Mouse (Mus musculus) brown adipose tissue, adult 24 weeks (tissue): ENCODE measurements around the gene Med27. TPM values are rescaled to one million over a fixed set of nuclear protein-coding genes. Genes with fewer than 3 reads are reported as not detected.

Experiments
- H3K27ac ChIP-seq: fragments of 200-500 bp; replicated peaks from 2 replicates; pipeline ENCODE4 v1.5.1; 2012; ENCODE audit warnings: low read depth, mild to moderate bottlenecking, low read length
- H3K4me1 ChIP-seq: fragments of 200-500 bp; 2 replicates; pipeline ENCODE4 v1.6.1; 2012; ENCODE audit warnings: low read length, mixed read lengths; ENCODE audit not compliant: control insufficient read depth, insufficient read depth, insufficient read length
- H3K4me3 ChIP-seq: fragments of 200-500 bp; 2 replicates; pipeline ENCODE4 v1.5.1; 2012; ENCODE audit warnings: low read depth, mild to moderate bottlenecking, low read length, moderate library complexity; ENCODE audit not compliant: insufficient read depth
- polyA plus RNA-seq: library from polyadenylated mRNA; stranded (reverse); fragments of >200 nt; gene quantifications from 2 replicates; pipeline ENCODE4 v1.2.4, GENCODE M21; 2012; ENCODE audit not compliant: missing spikeins, insufficient read depth, insufficient read length

Med27 gene
- polyA plus RNA-seq, 1 experiment = 8.2 TPM

DNA sequence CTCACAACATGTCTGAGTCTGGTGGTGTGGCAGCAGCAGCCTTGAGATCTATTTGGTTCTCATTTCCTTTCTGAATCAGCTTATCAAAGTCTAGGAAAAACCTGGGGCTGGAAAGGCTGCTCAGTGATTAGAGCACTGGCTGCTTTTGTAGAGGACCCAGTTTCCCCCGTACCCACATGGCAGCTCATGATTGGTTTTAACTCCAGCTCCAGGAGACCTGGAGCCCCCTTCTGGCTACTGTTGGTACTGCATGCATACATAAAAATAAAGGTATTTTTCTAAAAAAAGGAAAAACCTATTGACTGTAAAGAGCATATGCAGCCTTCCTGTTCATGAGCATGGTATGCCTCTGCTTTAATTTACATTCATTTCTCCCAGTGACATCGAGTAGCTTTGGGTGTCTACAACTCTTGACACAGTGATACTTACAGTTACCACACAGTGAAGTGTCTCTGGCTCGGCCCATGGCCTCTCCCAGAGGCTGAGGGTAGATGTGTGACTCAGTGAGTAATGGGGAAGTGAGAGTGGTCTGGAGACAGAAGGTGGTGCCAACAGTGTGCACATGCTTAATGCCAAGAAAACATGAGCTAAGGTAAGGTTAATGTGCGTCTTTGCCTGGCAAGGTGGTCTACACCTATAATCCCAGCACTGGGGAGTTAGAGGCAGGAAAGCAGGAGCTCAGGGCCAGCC lies 207.5 kb downstream of the Med27 start:
- Histone ChIP-seq H3K27ac (no peak overlapping the region), H3K4me3 (no peak overlapping the region), H3K4me1 (no peaks in the 10 kb centered on the region)

DNA sequence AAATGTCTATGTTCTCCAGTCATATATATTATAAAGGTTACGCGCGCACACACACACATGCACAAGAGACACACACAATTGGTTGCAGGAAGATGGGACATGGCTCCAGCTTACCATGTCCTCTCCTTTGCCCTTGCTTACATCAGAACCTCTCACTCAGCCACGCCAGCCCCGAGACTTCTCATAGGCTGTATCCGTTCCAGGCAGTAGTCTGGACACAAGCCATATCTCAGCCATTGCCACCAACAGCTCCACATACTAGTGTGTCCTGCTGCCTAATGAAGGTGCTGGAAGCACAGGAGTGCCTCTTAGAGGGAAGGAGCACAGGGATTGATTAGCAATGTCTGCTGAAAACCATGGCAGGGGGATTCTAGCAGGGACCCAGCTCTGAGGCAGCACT lies 211.9 kb downstream of the Med27 start:
- Histone ChIP-seq H3K27ac (no peak overlapping the region), H3K4me3 (no peak overlapping the region), H3K4me1 (no peaks in the 10 kb centered on the region)

- Histone ChIP-seq H3K4me3 (no peak overlapping the region), H3K27ac (no peak overlapping the region), H3K4me1 (no peaks in the 10 kb centered on the region)
Measured at GRCm38 (mm10) chr2:29559955-29560354, 213.3 kb downstream of the Med27 start.

DNA sequence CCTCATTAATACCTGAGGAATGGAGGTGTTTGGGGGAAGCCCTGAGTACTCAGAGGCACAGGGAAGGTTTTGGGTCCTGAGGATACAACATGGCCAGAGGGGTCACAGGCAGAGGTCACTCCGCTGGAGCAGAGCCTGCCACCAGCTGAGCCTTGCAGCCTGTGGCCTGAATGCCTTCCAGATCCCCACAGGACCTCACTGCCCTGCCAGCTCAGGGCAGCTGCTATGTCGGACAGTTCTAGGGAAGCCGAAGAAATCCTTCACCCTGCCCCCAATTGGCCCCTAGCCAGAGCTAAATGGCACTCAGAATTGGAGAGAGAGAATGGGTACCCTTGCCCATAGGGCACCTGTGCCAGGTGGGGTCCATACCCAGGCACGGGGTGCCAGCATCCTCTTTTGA lies 214.8 kb downstream of the Med27 start:
- Histone ChIP-seq H3K4me3 (no peak overlapping the region), H3K27ac (no peak overlapping the region), H3K4me1 (no peaks in the 10 kb centered on the region)

GRCm38 (mm10) chr2:29563986-29564385 lies 217.4 kb downstream of the Med27 start:
- no peak overlapping the region for H3K4me3 ChIP-seq
- no peak overlapping the region for H3K27ac ChIP-seq
- H3K4me1 ChIP-seq = no peaks in the 10 kb centered on the region

DNA sequence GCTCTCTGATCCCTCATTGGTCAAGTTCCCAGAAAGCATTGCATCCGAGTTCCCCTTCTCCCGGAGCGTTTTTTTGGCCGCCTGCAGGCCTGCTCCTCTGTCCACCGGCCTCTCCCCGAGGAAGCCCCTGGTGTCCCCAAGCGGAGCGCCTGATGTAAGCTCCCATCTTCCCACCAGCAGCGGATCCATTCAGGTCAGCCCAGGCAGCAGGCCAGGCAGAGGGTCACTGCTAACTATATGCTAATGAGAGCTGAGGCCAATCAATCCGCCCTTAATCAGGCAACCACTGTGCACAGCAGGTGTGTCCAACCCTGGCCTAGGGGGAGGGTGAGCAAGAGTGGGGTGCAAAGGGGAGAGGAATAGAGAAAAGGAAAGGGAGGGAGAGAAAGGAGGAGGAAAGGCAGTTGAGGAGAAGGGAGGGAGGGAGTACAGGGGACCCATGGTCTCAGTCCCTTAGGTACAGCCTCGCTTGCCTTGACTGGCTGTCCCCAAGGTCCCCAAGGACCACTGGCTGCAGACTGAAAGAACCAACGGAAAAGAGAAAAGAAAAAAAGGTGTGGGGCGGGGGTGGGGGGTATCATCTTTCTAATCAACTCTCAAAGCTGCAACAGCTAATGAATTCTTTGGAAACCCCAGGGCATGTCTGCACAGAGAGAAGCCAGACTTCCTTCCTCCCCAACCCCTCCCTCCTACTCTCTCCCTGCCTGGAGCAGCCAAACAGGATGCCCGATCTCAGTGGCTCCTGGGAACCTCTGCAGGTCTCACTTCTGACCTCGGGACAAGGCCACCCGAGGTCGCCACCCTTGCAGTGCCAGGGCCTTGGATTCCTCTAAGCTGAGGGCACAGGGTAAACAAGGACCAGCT lies 219.2 kb downstream of the Med27 start:
- H3K4me3 ChIP-seq = no peak overlapping the region
- H3K27ac ChIP-seq = no peak overlapping the region
- no peaks in the 10 kb centered on the region for H3K4me1 ChIP-seq

GRCm38 (mm10) chr2:29571921-29572700 lies 225.5 kb downstream of the Med27 start:
- H3K4me3 ChIP-seq = no peak overlapping the region
- peaks cover 3% of the 10 kb centered on the region; the same call in 1 of the 2 replicates for H3K4me1 ChIP-seq
- H3K27ac ChIP-seq = no peak overlapping the region

DNA sequence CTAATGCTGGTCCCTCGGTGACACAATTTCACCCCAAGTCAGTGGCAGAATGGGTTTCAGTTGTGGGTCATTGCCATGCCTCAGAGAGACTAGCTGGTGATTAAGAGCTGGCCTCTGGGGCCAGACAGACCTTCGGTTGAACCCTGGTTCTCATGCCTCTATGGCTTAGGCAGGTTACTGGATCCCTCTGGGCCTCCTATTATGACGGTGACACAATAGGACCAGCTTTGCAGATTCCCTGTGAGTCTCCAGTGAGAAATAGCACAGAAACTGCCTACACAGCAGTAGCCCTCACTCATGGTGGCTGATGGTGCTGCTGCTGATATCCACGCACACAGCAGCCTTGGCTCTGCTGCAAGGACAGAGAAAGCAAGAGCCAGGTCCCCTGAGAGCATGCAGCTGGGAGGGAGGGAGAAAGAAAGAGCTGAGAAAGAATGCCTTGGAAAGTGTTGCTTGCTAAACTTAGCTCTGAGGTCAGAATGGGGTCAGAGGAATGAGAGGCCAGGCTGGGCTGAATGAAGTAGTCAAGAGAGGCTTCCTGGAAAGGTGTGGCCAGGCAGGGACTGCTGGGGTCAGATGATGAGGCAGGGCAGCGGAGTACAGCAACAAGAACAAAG lies 226.3 kb downstream of the Med27 start:
- Histone ChIP-seq H3K27ac (no peak overlapping the region), H3K4me1 (peaks cover 3% of the 10 kb centered on the region; the same call in 1 of the 2 replicates), H3K4me3 (no peak overlapping the region)

GRCm38 (mm10) chr2:29573591-29573990 lies 227.0 kb downstream of the Med27 start:
- Histone ChIP-seq H3K4me3 (no peak overlapping the region), H3K27ac (no peak overlapping the region), H3K4me1 (peaks cover 3% of the 10 kb centered on the region; the same call in 1 of the 2 replicates)

DNA sequence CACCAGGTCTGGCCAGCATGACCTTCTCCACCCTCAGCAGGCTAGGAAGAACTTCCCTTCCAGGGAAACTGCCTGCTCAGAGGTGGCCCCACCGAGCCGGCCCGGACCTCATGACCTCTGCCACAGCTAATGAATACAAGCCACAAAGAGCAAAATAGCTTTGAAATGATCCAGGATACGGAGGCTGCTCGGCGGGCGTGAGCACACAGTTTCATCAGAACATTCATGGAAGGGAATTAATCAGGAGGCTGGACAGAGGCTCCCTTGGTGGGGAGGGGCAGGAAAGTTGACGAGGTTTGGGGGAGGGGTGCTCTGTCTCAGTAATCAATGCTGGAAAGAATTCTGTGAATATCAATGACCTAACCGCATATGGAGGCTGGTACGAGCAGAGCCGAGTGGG lies 227.6 kb downstream of the Med27 start:
- Histone ChIP-seq H3K27ac (no peak overlapping the region), H3K4me3 (no peak overlapping the region), H3K4me1 (peaks cover 3% of the 10 kb centered on the region; the same call in 1 of the 2 replicates)

Other genes with a start within 250 kb of the Med27 start
- gene Setx, start 222.6 kb upstream of the Med27 start, polyA plus RNA-seq = 7.6 and 15.6 TPM in 2 replicates
- 5.6 and 10.0 TPM in 2 replicates for gene Ntng2, start 93.8 kb upstream of the Med27 start, polyA plus RNA-seq